Mouse (Mus musculus) kidney, adult 8-10 months (tissue): ENCODE measurements around the gene Tatdn3.
"Not testable (repeated sequence)": the region's sequence is repeated elsewhere in the genome, so short reads cannot be mapped to it uniquely, and the experiment has no call there.

Experiments
- DNase-seq, 2 experiments: peaks; one replicate each; pipeline ENCODE4 v3.0.0; 2022

The Tatdn3 gene

DNA sequence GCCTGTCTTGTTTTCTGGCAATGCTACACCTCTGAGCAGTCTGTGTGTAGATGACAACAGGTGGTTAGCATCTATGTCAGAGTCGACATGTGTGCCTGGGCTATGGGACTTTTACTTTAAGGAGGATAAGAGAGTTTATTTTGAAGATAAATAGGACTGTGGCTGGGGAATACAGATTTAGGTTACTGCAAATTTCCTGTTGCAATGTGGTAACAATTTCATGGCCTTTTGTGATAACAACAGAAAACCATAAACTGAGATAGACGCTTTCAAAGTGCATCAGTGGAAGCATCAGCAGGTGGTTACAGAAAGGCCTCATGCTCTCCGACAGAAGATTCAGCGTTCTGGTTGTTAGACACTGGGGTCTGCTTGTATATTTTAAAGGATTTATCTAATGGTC, 10.8 kb upstream of the Tatdn3 start:
- no peak for DNase-seq

DNA sequence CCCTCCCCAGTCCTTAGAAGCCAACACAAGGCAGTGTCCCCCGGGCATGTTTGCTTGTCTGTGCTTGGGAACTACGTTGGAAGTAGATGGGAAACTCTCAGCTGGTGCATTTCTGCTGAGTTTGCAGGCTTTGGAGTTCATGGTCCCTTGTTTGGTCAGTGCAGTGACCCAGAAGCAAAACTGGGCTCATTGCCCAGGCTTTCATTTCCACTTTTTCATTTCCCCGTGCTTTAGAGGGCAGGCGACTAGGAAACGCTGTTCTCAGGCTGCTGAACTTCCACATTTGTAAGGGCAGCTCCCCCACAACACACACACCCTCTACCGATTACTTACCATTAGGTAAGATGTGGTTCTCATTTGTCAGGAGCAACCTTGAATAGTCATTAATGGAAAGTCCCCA, 10.3 kb upstream of the Tatdn3 start:
- peak; percentile 88 to 89 for DNase-seq

DNA sequence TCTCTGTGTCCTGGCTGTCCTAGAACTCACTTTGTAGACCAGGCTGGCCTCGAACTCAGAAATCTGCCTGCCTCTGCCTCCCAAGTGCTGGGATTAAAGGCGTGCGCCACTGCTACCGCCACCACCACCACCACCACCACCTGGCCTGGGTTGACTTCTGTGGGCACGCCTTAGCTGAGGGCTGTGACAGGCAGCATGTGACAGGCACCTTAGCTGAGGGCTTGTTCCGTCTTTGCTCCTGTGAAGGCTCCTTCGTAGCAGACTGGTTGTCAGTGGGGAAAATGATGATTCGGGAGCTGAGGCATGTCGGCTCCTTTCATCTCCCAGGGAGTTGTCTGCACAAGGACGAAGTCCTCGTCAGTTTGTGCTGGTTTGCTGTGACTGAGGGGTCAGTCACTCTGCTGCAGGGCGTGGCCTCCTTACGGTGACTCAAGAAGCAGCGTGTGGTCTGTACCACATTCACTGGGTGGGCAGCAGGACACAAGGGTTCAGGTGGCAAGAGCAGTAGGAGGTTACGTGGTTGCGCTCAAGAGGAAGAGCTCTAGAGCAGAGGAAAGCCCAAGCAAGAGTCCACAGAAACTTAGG, 9.7 kb upstream of the Tatdn3 start:
- peak; percentile 10 to 13 for DNase-seq

DNA sequence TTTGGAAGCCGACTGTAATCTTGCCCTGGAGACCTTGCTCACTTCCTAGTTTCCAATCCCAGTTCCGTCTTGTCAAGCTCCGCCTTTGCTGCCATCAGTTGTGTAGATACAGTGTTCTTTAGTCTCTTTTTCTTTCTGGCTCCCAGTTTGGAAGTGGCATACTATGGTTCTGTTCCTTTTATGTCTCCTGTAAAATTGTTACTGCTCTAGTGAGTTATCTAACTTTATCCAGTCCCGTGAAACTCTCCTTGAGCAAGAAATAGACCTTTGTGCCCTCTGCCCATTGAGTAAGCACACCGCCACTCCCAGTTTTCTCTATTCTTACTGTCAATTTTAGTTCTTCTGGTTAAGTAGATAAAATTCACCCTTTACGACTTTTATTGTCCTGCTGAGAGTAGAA, 8.9 kb upstream of the Tatdn3 start:
- peak in 1 of 2 experiments; percentile 18 for DNase-seq

DNA sequence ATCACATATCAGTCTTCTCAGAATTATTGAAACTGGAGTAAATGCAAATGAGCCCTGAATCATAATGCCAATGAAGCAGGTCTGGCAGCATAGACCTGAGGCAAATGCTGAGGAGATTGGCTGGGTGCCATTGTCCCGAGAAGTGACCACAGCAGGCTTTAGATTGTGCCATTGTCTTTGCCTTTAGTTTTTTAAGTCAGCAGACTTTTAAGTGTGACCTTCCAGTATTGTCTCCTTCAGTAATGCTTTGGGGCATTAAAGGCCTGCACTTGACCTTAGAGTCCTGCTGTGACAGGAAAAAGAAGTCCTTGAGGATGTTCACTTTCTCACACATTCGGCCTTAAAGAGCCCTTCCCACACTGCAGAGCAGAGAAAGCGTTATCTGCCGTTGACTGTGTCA, 7.5 kb upstream of the Tatdn3 start:
- DNase-seq: no peak

DNA sequence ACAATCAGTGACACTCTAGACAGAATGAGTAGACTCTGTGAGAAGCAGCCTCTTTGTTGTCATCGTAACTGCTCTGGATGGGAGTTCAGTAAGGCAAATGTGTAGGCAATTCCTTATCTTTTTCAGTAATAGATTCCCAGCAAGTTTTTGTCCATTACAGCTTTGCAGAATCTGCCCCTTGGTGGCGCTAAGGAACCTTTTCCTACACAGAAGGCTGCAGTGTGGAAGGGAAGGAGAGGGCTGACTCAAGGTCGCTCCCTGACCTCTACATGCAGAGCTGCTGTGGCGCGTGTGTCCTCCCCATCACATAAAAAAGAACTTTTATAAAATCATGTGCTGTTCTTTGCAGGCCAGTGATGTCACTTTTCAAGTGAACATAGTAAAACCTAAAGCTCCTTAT, 5.6 kb upstream of the Tatdn3 start:
- DNase-seq: peak in 1 of 2 experiments; percentile 23

DNA sequence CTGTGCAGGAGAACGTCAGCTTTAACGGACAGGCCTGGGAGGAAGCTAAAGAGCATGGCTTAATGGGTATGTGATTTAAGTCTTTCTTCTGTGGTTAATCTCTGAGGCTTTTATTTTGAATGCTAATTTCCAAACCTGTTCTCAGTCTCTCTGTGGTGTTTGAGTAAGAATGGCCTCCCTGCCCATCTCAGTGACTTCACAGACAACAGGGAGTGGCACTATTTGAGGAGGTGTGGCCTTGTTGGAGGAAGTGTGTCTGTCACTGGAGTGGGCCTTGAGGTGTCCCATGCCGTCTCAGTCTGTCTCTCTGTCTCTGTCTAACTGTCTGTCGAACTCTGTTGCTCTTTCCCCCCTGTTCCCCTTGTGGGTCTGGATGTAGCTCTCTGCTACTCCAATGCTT, 2.5 kb upstream of the Tatdn3 start:
- DNase-seq: no peak

DNA sequence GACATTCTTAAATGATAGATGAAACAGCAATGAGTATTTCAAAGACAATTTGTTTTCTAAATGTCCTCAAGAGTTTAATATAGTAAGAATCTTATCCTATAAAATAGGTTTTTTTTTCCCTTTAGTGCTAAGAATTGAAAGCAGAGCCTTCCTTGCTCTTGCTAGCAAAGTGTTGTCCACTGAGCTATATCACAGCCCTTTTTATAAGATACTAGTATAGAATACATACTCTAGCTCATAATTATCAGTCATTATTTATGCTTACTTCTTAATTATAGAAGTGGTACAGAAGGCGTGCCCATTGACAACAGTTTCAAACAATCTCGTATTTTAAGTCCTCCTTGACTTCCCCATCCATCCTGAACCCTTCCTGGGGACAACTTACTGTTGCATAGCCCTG, 1.8 kb upstream of the Tatdn3 start:
- no peak for DNase-seq

DNA sequence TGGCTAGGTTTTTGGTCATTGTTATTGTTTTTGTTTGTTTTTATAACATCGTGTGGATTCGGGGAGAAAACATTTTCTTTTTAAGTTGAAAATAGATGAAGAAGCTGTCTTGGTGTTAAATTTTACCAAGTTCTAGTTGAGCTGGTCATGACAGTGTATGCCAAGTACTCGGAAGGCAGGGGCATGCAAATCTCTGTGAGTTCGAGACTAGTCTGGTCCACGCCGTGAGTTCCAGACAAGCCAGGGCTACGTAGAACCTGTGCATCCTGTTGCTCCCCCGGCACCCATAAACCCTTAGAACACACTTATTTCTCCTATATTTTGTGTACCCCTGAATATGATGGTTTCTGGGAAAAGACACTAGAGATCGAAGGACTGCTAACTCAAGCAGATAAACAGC, 968 bp upstream of the Tatdn3 start:
- DNase-seq: no peak

DNA sequence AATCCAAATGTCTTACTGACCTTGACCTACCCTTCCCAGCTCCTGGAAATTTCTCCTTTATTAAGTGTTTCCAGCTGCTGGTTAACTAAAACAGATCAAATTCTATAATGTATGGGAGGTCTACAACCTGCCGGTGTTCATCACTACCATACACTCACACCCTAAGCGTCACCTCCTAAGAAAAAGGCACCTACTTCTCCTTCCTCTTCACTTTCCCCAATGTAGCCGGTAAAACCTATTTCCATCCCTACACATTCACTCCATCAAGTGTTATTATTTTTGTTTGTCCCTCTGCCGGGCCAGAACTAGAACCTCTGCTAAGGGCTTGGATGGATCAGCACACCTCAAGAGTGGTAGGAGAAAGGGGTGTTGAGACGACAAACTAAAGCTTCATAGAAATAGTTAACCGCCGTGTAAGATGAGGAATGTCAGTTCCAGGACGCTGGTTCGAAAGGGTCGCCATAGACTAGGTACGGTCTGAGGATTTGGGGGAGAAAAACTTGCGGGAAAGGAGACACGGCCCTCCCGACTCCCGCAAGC, 421 bp downstream of the Tatdn3 start:
- no peak for DNase-seq

DNA sequence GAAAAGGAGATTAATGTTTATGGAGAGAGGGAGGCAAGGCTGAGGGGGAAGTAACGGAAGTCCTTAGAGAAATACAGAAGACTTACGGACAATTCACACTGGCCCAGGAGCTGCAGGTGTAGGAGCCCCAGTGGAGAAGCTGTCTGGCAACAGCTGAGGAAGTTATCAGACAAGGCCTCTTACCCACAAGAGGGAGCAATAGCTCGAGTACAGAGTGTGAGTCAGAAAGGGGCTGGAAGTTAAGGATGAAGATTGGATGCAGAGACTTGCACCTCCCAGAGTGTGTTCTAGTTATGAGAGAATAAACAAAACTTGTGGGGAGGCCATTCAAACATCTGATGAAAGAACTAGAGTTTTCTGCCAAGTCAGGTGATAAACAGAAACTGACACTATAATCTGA, 5.3 kb downstream of the Tatdn3 start:
- no peak for DNase-seq

DNA sequence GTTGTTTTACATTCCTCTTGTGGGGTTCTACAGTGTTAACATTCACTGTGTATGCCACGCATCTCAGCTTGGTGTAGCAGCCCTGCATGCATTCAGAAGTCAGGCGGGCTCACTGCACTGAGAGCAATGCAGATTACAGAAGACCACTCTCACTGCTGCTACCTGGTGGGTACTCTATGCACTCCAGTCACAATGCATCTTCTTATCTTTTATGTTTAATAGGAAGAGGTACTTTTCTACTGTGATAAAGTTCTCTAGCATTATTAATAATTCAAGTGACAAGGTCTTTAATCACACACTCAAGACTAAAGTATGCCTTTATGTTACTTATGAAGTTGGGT, 7.2 kb downstream of the Tatdn3 start:
- DNase-seq: no peak

DNA sequence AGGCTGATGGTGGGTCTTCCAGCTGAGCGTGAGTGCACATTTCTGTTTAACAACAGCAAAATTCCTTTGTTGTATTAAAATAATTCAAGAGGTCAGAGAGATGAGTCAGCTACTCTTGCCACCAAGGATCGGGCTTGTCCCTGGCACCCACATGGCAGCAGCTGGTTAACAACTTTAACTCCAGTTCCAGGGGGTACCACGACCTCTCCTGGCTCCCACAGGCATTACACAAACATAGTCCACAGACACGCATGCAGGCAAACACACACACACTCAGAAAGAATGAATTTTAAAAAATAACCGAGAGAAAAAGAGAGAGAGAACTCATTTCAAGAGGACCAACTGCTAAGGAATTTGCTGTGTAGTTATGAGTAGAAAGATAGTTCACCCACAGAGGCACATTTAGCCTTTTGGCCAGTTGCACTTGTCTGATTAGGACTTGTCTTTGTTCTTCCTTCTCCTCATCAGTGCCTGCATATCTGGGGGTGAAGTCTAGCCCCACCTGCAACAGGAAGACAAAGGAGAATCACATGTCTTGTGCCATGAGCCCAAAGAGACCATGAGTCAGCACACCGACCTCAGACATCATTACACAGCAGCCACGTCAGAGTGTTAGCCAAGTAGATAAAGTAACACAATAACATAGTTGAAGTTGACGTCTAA, 7.7 kb downstream of the Tatdn3 start:
- no peak for DNase-seq

DNA sequence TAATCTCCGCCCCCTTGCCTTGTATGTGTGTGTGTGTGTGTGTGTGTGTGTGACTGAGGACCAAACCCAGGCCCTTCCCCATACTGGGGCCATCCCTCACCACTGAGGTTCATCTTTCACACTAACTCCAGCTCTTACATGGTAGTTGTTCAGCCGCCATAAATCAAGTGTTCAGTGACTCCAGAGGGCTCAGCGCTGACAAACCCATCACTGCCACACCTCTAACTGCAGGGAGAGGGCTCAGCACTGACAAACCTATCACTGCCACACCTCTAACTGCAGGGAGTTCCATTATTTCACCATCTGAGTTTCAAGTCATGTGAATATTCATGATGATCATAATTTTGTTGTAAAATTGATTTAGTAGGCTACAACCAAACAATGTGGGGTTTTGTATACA, 9.2 kb downstream of the Tatdn3 start:
- no peak for DNase-seq

DNA sequence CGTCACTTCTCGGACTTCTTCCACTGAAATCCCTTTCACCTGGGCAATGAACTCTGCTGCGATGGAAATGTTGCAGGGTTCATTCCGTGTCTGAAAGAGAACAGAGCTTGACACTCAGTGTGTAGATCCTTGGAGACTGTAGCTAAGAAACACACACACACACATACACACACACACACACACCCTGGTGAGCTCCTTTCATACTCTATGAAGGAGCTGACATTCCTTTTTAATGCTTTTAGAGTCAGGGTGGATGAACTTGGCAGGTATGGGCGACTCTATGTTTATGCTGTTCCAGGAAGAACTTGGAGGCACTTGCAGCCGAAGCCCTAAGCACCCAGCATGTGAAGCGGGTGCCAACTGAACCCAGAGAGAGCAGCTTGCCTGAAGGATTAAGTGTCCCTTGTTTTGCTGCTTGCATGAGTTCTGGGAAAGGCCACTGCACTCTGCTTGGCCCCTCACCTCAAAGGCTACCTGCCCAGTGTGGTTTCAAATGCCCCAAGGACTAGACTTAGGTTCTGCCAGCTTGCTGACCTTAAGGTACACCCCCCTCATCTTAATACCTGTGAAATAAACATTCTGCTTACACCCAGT, 16.4 kb downstream of the Tatdn3 start:
- DNase-seq: peak; percentile 16 to 26

DNA sequence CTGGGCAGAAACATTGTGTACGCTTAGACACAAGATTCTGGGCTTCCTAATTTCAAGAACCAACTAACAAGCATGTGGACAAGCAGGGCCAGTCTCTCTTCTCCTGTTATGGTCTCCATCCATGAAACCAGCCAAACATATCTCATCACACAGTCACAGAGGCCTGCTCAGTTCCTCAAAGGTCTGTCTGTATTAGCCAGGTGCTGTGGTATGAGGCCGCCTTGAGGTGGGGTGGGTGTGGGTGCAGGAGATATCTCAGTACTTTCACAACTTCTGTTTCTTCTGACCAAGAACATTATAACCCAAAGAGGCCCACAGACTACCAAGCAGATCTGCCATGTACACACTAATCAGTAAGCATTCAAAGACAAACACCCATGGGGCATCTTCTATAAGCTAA, 17.5 kb downstream of the Tatdn3 start:
- DNase-seq: no peak

DNA sequence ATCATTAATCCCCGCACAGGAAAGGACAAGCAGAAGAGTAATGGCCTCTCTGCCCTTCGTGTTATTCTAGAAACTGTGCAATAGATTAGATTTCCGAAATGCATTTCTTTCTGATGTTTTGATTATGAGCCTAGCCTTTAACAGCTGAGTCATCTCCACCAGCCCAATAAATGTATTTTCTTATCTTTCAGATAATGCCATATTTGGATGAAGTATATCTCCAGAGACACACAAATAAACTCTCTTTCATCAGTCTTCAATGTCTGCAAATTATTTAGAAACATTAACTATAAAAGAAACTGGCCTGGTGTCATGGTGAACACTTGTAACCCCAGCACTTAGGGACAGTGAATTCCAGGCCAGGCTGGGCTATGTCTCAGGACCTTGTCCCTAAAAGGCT, 20.0 kb downstream of the Tatdn3 start:
- DNase-seq: no peak

DNA sequence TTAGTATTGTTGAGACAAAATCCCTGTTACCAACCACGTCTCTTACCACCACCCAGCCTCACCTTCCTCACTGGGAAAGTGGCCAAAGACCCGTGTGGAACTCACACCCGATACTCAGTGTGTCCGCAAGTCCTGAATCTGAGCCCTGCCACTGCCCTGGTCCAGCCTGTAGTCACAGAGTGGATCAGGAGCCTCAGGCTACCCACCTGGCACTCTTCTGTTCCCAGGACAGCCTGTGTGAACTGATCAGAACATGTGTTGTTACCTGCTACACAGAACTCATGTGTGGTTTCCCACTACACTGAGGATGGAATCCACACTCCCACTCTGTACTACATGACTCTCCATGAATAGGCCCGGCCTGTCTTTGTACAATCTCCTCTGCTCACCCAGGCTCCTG, 20.6 kb downstream of the Tatdn3 start:
- no peak for DNase-seq

DNA sequence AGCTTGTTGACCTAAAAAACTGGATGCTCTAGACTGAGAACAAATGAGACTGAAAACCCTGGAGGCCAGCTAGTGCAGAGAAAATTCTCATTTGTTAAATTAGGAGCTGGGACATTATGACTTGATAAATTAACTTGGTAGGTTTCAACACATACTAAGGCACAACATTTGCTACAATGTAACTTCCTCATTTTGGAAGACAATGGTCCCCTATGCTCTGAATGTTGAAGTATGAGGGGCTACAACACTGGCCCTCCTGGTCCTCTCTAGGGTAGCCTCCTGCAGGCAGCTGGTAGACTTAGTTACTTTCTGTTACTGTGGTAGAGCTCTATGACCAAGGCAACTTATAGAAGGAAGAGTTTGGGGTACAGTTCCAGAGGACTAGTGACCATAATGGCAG, 21.4 kb downstream of the Tatdn3 start:
- DNase-seq: no peak

DNA sequence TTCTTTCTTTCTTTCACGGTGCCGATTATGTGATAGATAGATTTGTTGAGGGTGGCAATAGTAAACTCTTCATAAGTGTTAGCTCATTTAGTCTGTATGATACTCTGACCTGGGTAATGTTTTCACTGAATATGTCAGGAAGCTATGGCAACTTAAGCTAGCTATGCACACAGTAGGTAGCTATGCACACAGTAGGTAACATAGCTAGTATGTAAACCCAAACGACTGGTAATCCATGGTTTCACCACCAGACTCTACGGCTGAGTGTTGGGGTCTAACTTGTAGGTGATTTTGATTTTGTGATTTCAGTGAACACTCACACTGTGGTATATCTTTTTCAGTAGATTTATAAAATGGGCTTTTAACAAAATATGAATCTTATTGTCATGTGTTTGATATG, 24.7 kb downstream of the Tatdn3 start:
- no peak for DNase-seq

DNA sequence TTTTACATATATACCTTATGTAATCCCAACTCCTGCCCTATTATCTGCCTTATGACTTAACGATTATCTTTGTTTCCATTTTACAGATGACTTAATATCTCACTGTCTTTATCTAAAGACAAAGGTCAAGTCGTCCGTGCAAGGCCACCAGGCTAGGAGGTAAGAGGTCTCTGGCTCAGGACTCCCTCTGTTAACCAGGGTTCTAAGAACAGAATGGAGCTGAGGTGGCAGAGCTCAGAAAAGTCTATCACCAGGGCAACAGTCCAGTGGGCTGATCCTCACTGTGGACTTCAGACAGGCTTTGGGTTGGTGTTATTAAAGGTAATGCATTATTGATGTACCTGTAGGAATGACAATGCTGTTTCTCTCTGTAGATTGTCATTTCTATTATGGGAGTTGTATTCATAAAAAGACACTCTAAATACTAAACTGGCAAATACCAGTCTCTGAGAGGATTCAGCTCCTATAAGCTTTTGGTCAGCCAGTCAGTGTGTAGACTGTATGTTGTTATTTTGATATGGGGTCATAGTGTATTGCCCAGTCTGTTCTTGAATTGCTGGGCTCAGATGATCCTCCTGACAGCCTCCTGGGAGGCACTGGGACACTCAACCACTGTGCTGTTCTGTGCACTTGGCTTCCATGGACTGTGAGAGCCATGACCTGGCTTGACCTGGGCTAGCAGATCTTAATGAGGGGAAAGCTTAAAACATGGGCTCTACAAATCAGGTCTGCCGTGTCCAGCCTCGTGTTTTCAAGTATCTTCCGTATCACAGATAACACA, 26.0 kb downstream of the Tatdn3 start, which contains the start of gene Spata45:
Spata45 (plus strand) TSS at position 86 of the 781 bp plus-strand sequence.
- DNase-seq: no peak

DNA sequence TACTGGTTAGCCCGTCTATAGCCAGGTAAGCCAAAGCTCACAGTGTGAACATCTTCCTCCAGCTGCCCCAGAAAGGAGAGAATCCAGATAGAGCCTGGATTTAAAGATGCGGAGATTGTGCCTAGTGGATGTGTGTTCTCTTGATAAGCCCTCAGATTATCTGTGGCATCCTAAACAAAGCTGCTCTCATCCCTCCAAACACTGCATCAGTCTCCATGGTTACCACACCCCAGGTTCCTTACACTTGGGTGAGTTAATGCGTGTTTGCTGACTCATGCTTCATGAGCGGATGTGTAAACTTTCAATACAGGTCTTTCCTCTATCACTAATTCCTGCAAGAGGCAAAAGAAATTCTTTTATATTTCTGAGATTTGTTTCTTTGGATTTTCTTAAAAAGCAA, 27.1 kb downstream of the Tatdn3 start:
- DNase-seq: no peak

DNA sequence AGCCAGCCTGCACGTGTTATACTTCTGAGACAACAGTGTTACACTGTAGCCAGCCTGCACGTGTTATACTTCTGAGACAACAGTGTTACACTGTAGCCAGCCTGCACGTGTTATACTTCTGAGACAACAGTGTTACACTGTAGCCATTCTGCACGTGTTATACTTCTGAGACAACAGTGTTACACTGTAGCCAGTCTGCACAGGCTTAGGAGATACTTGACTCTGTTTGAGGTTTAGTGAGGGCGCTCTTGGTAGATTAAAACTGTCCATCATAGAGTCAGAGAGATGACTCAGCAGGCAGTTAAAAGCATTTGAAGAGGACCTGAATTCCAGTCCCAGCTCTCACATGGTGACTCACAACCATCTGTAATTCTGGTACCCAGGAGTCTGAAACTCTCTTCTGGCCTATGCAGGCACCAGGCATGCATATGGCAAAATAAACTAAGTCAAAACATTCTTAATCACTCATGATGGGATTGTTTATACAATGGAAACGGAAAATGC, 31.8 kb downstream of the Tatdn3 start:
- DNase-seq: not testable (repeated sequence)

DNA sequence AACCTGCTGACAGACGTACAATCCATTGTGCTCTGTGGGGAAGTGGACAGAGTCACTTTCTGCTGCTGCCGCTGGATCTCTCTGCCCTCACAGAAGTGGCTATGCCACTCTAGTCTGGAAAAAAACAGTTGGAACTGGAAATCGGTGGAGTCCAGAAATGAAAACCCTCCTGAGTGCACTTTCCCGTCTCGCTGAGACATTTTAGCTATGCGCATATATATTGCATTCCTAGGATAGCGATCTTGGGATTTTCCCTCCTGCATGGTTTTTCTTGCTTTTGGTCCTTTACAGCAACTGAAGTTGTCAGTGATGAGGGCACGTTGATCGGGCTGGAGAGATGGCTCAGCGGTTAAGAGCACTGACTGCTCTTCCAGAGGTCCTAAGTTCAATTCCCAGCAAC, 32.5 kb downstream of the Tatdn3 start:
- DNase-seq: peak in 1 of 2 experiments; percentile 18
